ENCODE assay signal across 8 mouse cellular contexts in the genomic region with DNA sequence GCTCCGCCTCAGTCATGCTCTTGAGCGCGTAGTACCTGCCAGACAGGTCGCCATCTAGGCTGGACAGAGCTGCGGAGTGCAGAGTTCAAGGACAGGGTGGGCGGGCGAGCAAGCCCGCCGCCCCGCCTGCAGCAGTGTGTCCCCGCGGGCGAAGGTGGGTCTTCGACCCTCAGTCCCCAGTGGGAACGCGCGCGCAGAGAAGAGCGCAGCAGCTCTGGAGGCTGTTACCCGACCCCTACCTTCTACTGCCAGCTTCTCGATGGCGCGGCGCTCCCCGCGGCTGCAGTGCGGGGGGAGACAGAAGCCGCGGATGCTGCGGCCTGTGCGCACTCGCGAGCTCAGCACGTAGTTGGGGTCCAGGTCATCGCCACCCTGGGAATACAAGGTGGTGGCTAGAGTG. TPM values are rescaled to one million over a fixed set of nuclear protein-coding genes. Genes with fewer than 3 reads are reported as not detected.
DNase-seq lines count a peak whose midpoint lies in the region; ATAC-seq and TF ChIP-seq lines count a peak whose summit lies in the region.

No protein-coding gene starts in this region.

- TF ChIP-seq POLR2A in cortical plate, adult 2 months (IDR thresholded peaks at IDR 0.05; ENCODE audit: extremely low read depth, insufficient read depth, low read length): no peak

- TF ChIP-seq CTCF in layer of hippocampus, adult 2 months (conservative IDR thresholded peaks at IDR 0.05): no peak
- TF ChIP-seq CTCF in cortical plate, adult 2 months (IDR thresholded peaks at IDR 0.05; ENCODE audit: extremely low read depth, insufficient read depth, low read length): no peak

- H3K4me1 ChIP-seq in cortical plate, adult 2 months (ENCODE audit: control insufficient read depth, insufficient read depth, low read length): no peaks in the 10 kb centered on the region
- peaks cover 40% of the 10 kb centered on the region for H3K4me1 ChIP-seq in hindbrain, embryonic 15.5 days (replicated peaks)
- H3K4me1 ChIP-seq in midbrain, embryonic 16.5 days (ENCODE audit: control insufficient read depth, insufficient read depth, low read length): peaks cover 29% of the 10 kb centered on the region

- WGBS in hindbrain, embryonic 15.5 days: 1% methylated on average over 35 of the region's 35 CpGs
- under 1% methylated on average over 35 of the region's 35 CpGs for WGBS in midbrain, embryonic 16.5 days

- H3K4me2 ChIP-seq in hindbrain, embryonic 15.5 days: peak overlapping the region; percentile 90
- peak overlapping the region; percentile 83 for H3K4me2 ChIP-seq in midbrain, embryonic 16.5 days (ENCODE audit: low read length)

- no peak for DNase-seq in layer of hippocampus, adult 2 months (ENCODE audit: low spot score in 2 of 2)
- DNase-seq in layer of hippocampus, adult 9-10 months (ENCODE audit: low spot score): no peak
- no peak for DNase-seq in layer of hippocampus, adult 8-10 months (ENCODE audit: low spot score in 2 of 2)

- no peaks in the 10 kb centered on the region for H3K27me3 ChIP-seq in hindbrain, embryonic 15.5 days
- no peaks in the 10 kb centered on the region for H3K27me3 ChIP-seq in midbrain, embryonic 16.5 days (ENCODE audit: control insufficient read depth, insufficient read depth, low read depth, low read length)

- peaks cover 6% of the 10 kb centered on the region; the same call in 1 of the 2 replicates for H3K36me3 ChIP-seq in hindbrain, embryonic 15.5 days
- no peaks in the 10 kb centered on the region for H3K36me3 ChIP-seq in midbrain, embryonic 16.5 days (ENCODE audit: control insufficient read depth, insufficient read depth, low read length)

- no peaks in the 10 kb centered on the region for H3K9me3 ChIP-seq in hindbrain, embryonic 15.5 days
- H3K9me3 ChIP-seq in midbrain, embryonic 16.5 days (replicated peaks; ENCODE audit: control insufficient read depth, low read length, poor library complexity, severe bottlenecking): no peaks in the 10 kb centered on the region

- peak overlapping the region; percentile 98 for H3K9ac ChIP-seq in hindbrain, embryonic 15.5 days
- H3K9ac ChIP-seq in midbrain, embryonic 16.5 days (ENCODE audit: low read depth, low read length): peak overlapping the region; percentile 99

- peak; percentile 2; the same call in 1 of the 2 replicates for ATAC-seq in hindbrain, embryonic 15.5 days (ENCODE audit: low FRiP score, low read depth)
- ATAC-seq in midbrain, embryonic 16.5 days: peak; percentile 3; the same call in 1 of the 2 replicates
- ATAC-seq in megakaryocyte progenitor cell, adult 5-6 weeks (replicated peaks; ENCODE audit: poor library complexity): no peak
- no peak for ATAC-seq in cerebellum, adult (ENCODE audit: insufficient number of reproducible peaks, low FRiP score, low TSS enrichment)

- H3K4me3 ChIP-seq in layer of hippocampus, adult 2 months: peak overlapping the region; percentile 100
- peak overlapping the region; percentile 99 for H3K4me3 ChIP-seq in cortical plate, adult 2 months (ENCODE audit: insufficient read depth, low read length)
- peak overlapping the region; percentile 84 for H3K4me3 ChIP-seq in hindbrain, embryonic 15.5 days
- peak overlapping the region; percentile 95 for H3K4me3 ChIP-seq in midbrain, embryonic 16.5 days (ENCODE audit: low read depth, low read length)

- H3K27ac ChIP-seq in layer of hippocampus, adult 2 months: peak overlapping the region; percentile 99
- peak overlapping the region; percentile 97 for H3K27ac ChIP-seq in cortical plate, adult 2 months (ENCODE audit: insufficient read depth, low read length)
- peak overlapping the region; percentile 94 for H3K27ac ChIP-seq in hindbrain, embryonic 15.5 days (replicated peaks)
- H3K27ac ChIP-seq in midbrain, embryonic 16.5 days (ENCODE audit: low read length): peak overlapping the region; percentile 95

RNA-seq across cellular contexts. Expression of a gene that starts 1.2 kb away (rescaled TPM):
- 1,000 to 10,000 TPM; 1,228 to 1,237 TPM for total RNA-seq in layer of hippocampus, adult 2 months (2021)
- polyA plus RNA-seq in cortical plate, adult 2 months (2012; rRNA removed): 3,152 and 3,325 TPM in 2 replicates
- polyA plus RNA-seq in hindbrain, embryonic 15.5 days (2015; fragmentation: Nextera tagmentation; extraction: Ambion mirVana): 1,741 and 1,830 TPM in 2 replicates
- polyA plus RNA-seq in midbrain, embryonic 16.5 days (2015; fragmentation: Nextera tagmentation; extraction: Ambion mirVana): 1,397 and 1,482 TPM in 2 replicates
- total RNA-seq in megakaryocyte progenitor cell, adult 5-6 weeks (2015): 0.85 and 1.8 TPM in 2 replicates
- total RNA-seq in megakaryocyte progenitor cell, adult 5-6 weeks (2017): 2.0 and 4.1 TPM in 2 replicates
- 1,000 to 10,000 TPM; 1,127 to 1,400 (median 1,206) TPM for total RNA-seq in layer of hippocampus, adult 8-10 months (2022)

RNA-seq across cellular contexts. Expression of a gene that starts 6.9 kb away (rescaled TPM):
- total RNA-seq in layer of hippocampus, adult 2 months (2021): 10 to 100 TPM; 16.7 to 18.0 TPM
- polyA plus RNA-seq in cortical plate, adult 2 months (2012; rRNA removed): 20.0 and 20.8 TPM in 2 replicates
- 11.5 and 12.0 TPM in 2 replicates for polyA plus RNA-seq in hindbrain, embryonic 15.5 days (2015; fragmentation: Nextera tagmentation; extraction: Ambion mirVana)
- 9.8 and 10.4 TPM in 2 replicates for polyA plus RNA-seq in midbrain, embryonic 16.5 days (2015; fragmentation: Nextera tagmentation; extraction: Ambion mirVana)
- 8.6 and 8.8 TPM in 2 replicates for total RNA-seq in megakaryocyte progenitor cell, adult 5-6 weeks (2015)
- 8.0 and 11.2 TPM in 2 replicates for total RNA-seq in megakaryocyte progenitor cell, adult 5-6 weeks (2017)
- 10 to 100 TPM; 15.0 to 22.3 (median 19.5) TPM for total RNA-seq in layer of hippocampus, adult 8-10 months (2022)

RNA-seq across cellular contexts. Expression of a gene that starts 42.1 kb away (rescaled TPM):
- 10 to 100 TPM; 50.6 to 50.9 TPM for total RNA-seq in layer of hippocampus, adult 2 months (2021)
- 49.6 and 51.0 TPM in 2 replicates for polyA plus RNA-seq in cortical plate, adult 2 months (2012; rRNA removed)
- 65.1 and 67.8 TPM in 2 replicates for polyA plus RNA-seq in hindbrain, embryonic 15.5 days (2015; fragmentation: Nextera tagmentation; extraction: Ambion mirVana)
- 70.4 and 71.8 TPM in 2 replicates for polyA plus RNA-seq in midbrain, embryonic 16.5 days (2015; fragmentation: Nextera tagmentation; extraction: Ambion mirVana)
- total RNA-seq in megakaryocyte progenitor cell, adult 5-6 weeks (2015): 23.6 and 25.8 TPM in 2 replicates
- 29.2 and 46.3 TPM in 2 replicates for total RNA-seq in megakaryocyte progenitor cell, adult 5-6 weeks (2017)
- total RNA-seq in layer of hippocampus, adult 8-10 months (2022): 10 to 100 TPM; 47.1 to 50.7 (median 48.3) TPM

RNA-seq across cellular contexts. Expression of a gene that starts 42.1 kb away (rescaled TPM):
- 10 to 100 TPM; 35.7 to 36.8 TPM for total RNA-seq in layer of hippocampus, adult 2 months (2021)
- polyA plus RNA-seq in cortical plate, adult 2 months (2012; rRNA removed): 48.4 and 52.6 TPM in 2 replicates
- polyA plus RNA-seq in hindbrain, embryonic 15.5 days (2015; fragmentation: Nextera tagmentation; extraction: Ambion mirVana): 50.7 and 52.9 TPM in 2 replicates
- 52.3 and 56.8 TPM in 2 replicates for polyA plus RNA-seq in midbrain, embryonic 16.5 days (2015; fragmentation: Nextera tagmentation; extraction: Ambion mirVana)
- total RNA-seq in megakaryocyte progenitor cell, adult 5-6 weeks (2015): 67.5 and 72.1 TPM in 2 replicates
- total RNA-seq in megakaryocyte progenitor cell, adult 5-6 weeks (2017): 54.7 and 55.7 TPM in 2 replicates
- 10 to 100 TPM; 30.9 to 34.4 (median 33.7) TPM for total RNA-seq in layer of hippocampus, adult 8-10 months (2022)

Comparison
In these comparisons a context has a peak if more than half of its experiments do, and no peak if none do; other contexts are left out.
1. ATAC-seq: peak in hindbrain, embryonic 15.5 days (single experiment) and midbrain, embryonic 16.5 days (single experiment); none in megakaryocyte progenitor cell, adult 5-6 weeks (single experiment) and cerebellum, adult (single experiment).
2. RNA of a gene that starts 1.2 kb away (total RNA-seq): 1,127 to 1,400 TPM in layer of hippocampus, adult 8-10 months and 1,228 to 1,237 TPM in layer of hippocampus, adult 2 months; 0.85 to 4.1 TPM in megakaryocyte progenitor cell, adult 5-6 weeks; every median in the first group is over 100 times any median in the second.
3. Peak in every context shown above with its lines, with median percentiles within 50 percentile points of each other: H3K27ac ChIP-seq and H3K4me3 ChIP-seq.